In genomic region chr5:62765784-62766701, GRCm38 (mm10) we compare ENCODE assay signal across 8 mouse cellular contexts. TPM values are rescaled to one million over a fixed set of nuclear protein-coding genes. Genes with fewer than 3 reads are reported as not detected.
DNase-seq lines count a peak whose midpoint lies in the region; ATAC-seq lines count a peak whose summit lies in the region.

Gene Arap2, minus strand, starts transcription at chr5:62766159.

- DNase-seq in T-cell, adult 2 months (ENCODE audit: low spot score), result peak; percentile 84
- DNase-seq in cerebellum, postnatal 36 days, result peak; percentile 24 to 41
- DNase-seq in gastrocnemius, postnatal 14 days, result peak; percentile 46
- DNase-seq in induced T-regulatory cell, adult 2 months (ENCODE audit: low read depth), result peak; percentile 84
- peak; percentile 49 to 60 for DNase-seq in left cerebral cortex, postnatal 25 days (ENCODE audit: low spot score in 2 of 2)
- DNase-seq in right cerebral cortex, postnatal 10 days (ENCODE audit: low spot score in 2 of 2), result peak; percentile 56 to 57
- peak; percentile 84 for DNase-seq in urinary bladder, postnatal 14 days (ENCODE audit: low spot score)

- intact Hi-C loops in gastrocnemius, postnatal 14 days (cut with DNase I; ENCODE audit: low total_unique reads), result no loop called here
- intact Hi-C loops in left cerebral cortex, postnatal 25 days (cut with DNase I), result no loop called here

- peak; percentile 41 for ATAC-seq in megakaryocyte progenitor cell, adult 5-6 weeks (replicated peaks; ENCODE audit: poor library complexity)

RNA-seq across cellular contexts. Expression of gene Arap2, which starts in this region (rescaled TPM):
- total RNA-seq in gastrocnemius, postnatal 14 days (2021), result 1 to 10 TPM; 1.4 to 1.9 TPM
- total RNA-seq in left cerebral cortex, postnatal 25 days (2021), result 10 to 100 TPM; 68.1 to 72.9 TPM
- 37.3 and 45.4 TPM in 2 replicates for total RNA-seq in megakaryocyte progenitor cell, adult 5-6 weeks (2015)
- 29.0 and 36.1 TPM in 2 replicates for total RNA-seq in megakaryocyte progenitor cell, adult 5-6 weeks (2017)

Comparison
In these comparisons a context has a peak if more than half of its experiments do, and no peak if none do; other contexts are left out.
1. Peak in every context shown above with its lines: DNase-seq and ATAC-seq.
2. RNA of gene Arap2 (total RNA-seq): 68.1 to 72.9 TPM in left cerebral cortex, postnatal 25 days and 29.0 to 45.4 TPM in megakaryocyte progenitor cell, adult 5-6 weeks; 1.4 to 1.9 TPM in gastrocnemius, postnatal 14 days; every median in the first group is over 10 times any median in the second.
3. DNase-seq: peak in every context shown above with its lines; median percentile 84 in T-cell, adult 2 months; 84 in induced T-regulatory cell, adult 2 months; 84 in urinary bladder, postnatal 14 days; 56 in right cerebral cortex, postnatal 10 days; 54 in left cerebral cortex, postnatal 25 days; 46 in gastrocnemius, postnatal 14 days; 32 in cerebellum, postnatal 36 days.